In the genomic region with DNA sequence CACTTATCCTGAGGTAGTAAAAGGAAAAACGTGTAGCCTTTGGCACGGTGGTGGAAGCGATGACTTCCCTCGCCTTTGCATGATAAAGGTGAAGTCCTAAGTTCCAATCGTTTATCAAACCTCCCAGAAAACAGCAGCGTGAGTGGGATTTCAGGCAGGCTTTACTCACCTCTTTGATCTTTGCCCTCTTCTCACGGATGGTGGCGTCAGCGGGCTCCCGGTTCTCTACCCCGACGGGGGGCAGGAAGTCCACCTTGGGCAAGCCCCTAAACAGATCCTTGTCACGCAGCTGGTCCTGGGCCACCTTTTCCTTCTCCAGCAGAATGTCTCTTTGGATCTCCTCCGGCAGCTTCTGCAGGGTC, we compare ENCODE assay signal across 8 mouse cellular contexts. TPM values are rescaled to one million over a fixed set of nuclear protein-coding genes. Genes with fewer than 3 reads are reported as not detected.
DNase-seq lines count a peak whose midpoint lies in the region; ATAC-seq lines count a peak whose summit lies in the region.

No protein-coding gene starts in this region.

- no peaks in the 10 kb centered on the region for H3K9me3 ChIP-seq in megakaryocyte, embryonic 14.5 days
- H3K9me3 ChIP-seq in liver, embryonic 12.5 days (replicated peaks): no peaks in the 10 kb centered on the region

- H3K9ac ChIP-seq in liver, embryonic 12.5 days: peak overlapping the region; percentile 95

- DNase-seq in c-Kit-positive CD71-negative TER-119-negative erythroid progenitor cells, embryonic 14.5 days (ENCODE audit: low read depth): peak; percentile 16
- DNase-seq in heart, postnatal 25 days (ENCODE audit: low spot score): peak; percentile 2
- DNase-seq in splenic B cell, adult 2 months (ENCODE audit: low read depth, low spot score): peak; percentile 41
- DNase-seq in cerebellum, postnatal 10 days: no peak
- DNase-seq in left cerebral cortex, postnatal 10 days (ENCODE audit: extremely low spot score in 1 of 2, low spot score in 2 of 2): no peak

- H3K4me2 ChIP-seq in liver, embryonic 12.5 days: peak overlapping the region; percentile 93

- intact Hi-C loops in heart, postnatal 25 days (cut with DNase I): loop anchor here (10.0 kb wide), 1 partner anchor 209 kb away; no protein-coding TSS in a partner anchor
- intact Hi-C loops in left cerebral cortex, postnatal 10 days (cut with DNase I): loop anchor here (10.0 kb wide), 2 partner anchors 209 to 481 kb away; no protein-coding TSS in a partner anchor

- peak overlapping the region; percentile 83 for H3K27ac ChIP-seq in liver, embryonic 12.5 days

- WGBS in liver, embryonic 12.5 days (ENCODE audit: insufficient replicate concordance): 1% methylated on average over 14 of the region's 14 CpGs

- H3K36me3 ChIP-seq in megakaryocyte, embryonic 14.5 days (replicated peaks; ENCODE audit: low read length): peaks cover 48% of the 10 kb centered on the region
- H3K36me3 ChIP-seq in liver, embryonic 12.5 days: peaks cover 32% of the 10 kb centered on the region
- peaks cover 5% of the 10 kb centered on the region; the same call in 1 of the 2 replicates for H3K36me3 ChIP-seq in splenic B cell, adult 2 months (ENCODE audit: control insufficient read depth, insufficient read depth, low read length, poor library complexity, severe bottlenecking)

- H3K4me3 ChIP-seq in megakaryocyte, embryonic 14.5 days (replicated peaks): peak overlapping the region; percentile 99
- H3K4me3 ChIP-seq in liver, embryonic 12.5 days: peak overlapping the region; percentile 93

- H3K27me3 ChIP-seq in megakaryocyte, embryonic 14.5 days (replicated peaks): no peaks in the 10 kb centered on the region
- H3K27me3 ChIP-seq in liver, embryonic 12.5 days (replicated peaks): no peaks in the 10 kb centered on the region
- no peaks in the 10 kb centered on the region for H3K27me3 ChIP-seq in splenic B cell, adult 2 months (ENCODE audit: control insufficient read depth, insufficient read depth, low read length, poor library complexity, severe bottlenecking)

- peaks cover 61% of the 10 kb centered on the region for H3K4me1 ChIP-seq in megakaryocyte, embryonic 14.5 days
- H3K4me1 ChIP-seq in liver, embryonic 12.5 days: peaks cover 59% of the 10 kb centered on the region

- no peak for ATAC-seq in megakaryocyte, adult 5-6 weeks (ENCODE audit: poor library complexity, severe bottlenecking)
- ATAC-seq in liver, embryonic 12.5 days: 0 out of 2 replicates have a peak, but pooled peaks have one; percentile 6

RNA-seq across cellular contexts. Expression of gene Man1a, which starts 2.2 kb away (rescaled TPM):
- 17.7 and 37.5 TPM in 2 replicates for polyA plus RNA-seq in megakaryocyte, embryonic 14.5 days (2012; ENCODE audit: insufficient read depth, low replicate concordance)
- 60.6 and 67.8 TPM in 2 replicates for total RNA-seq in megakaryocyte, adult 5-6 weeks (2015)
- total RNA-seq in megakaryocyte, adult 5-6 weeks (2017): 49.5 and 51.2 TPM in 2 replicates
- 10 to 100 TPM; 35.0 to 36.2 TPM for total RNA-seq in heart, postnatal 25 days (2021)
- 16.1 and 16.8 TPM in 2 replicates for polyA plus RNA-seq in liver, embryonic 12.5 days (2016; fragmentation: Nextera tagmentation; extraction: Ambion mirVana)
- 10 to 100 TPM; 21.7 to 23.8 TPM for total RNA-seq in left cerebral cortex, postnatal 10 days (2021)

Comparison
In these comparisons a context has a peak if more than half of its experiments do, and no peak if none do; other contexts are left out.
1. DNase-seq: peak in c-Kit-positive CD71-negative TER-119-negative erythroid progenitor cells, embryonic 14.5 days (single experiment), heart, postnatal 25 days (single experiment) and splenic B cell, adult 2 months (single experiment); none in cerebellum, postnatal 10 days (0 of 2) and left cerebral cortex, postnatal 10 days (0 of 2).